Mouse (Mus musculus): ENCODE results near the gene Unc13c. TPM values are rescaled to one million over a fixed set of nuclear protein-coding genes. Genes with fewer than 3 reads are reported as not detected.

Gene Unc13c
- polyA plus RNA-seq, 1 experiment from 2014 or later: 0.24 TPM

- ATAC-seq (replicated peaks; ENCODE audit: low FRiP score, low TSS enrichment, low read depth) (no peak), DNase-seq (ENCODE audit: low spot score) (no peak)
- no peaks in the 10 kb centered on the region for H3K4me1 ChIP-seq (replicated peaks; ENCODE audit: control insufficient read depth, insufficient read depth, low read length)
- no peak overlapping the region for H3K9ac ChIP-seq (ENCODE audit: low read length)
- no peak overlapping the region for H3K4me3 ChIP-seq (ENCODE audit: low read depth, low read length)
- H3K27ac ChIP-seq (ENCODE audit: low read depth): no peak overlapping the region
- H3K36me3 ChIP-seq (ENCODE audit: control insufficient read depth, insufficient read depth, low read length): no peaks in the 10 kb centered on the region
- no peak overlapping the region for H3K4me2 ChIP-seq (ENCODE audit: low read length)
- no peaks in the 10 kb centered on the region for H3K27me3 ChIP-seq (replicated peaks; ENCODE audit: control insufficient read depth, insufficient read depth, low read length)
- no peaks in the 10 kb centered on the region for H3K9me3 ChIP-seq (ENCODE audit: control insufficient read depth, low read length)
- WGBS: 89% methylated on average over 3 of the region's 3 CpGs
Observed at GRCm38 (mm10) chr9:73898516-73898915, 70.2 kb downstream of the Unc13c start.

- Histone ChIP-seq H3K36me3 (ENCODE audit: control insufficient read depth, insufficient read depth, low read length) (no peaks in the 10 kb centered on the region), H3K4me3 (ENCODE audit: low read depth, low read length) (no peak overlapping the region), H3K4me2 (ENCODE audit: low read length) (no peak overlapping the region), H3K27me3 (replicated peaks; ENCODE audit: control insufficient read depth, insufficient read depth, low read length) (no peaks in the 10 kb centered on the region), H3K4me1 (replicated peaks; ENCODE audit: control insufficient read depth, insufficient read depth, low read length) (no peaks in the 10 kb centered on the region), H3K9ac (ENCODE audit: low read length) (no peak overlapping the region), H3K27ac (ENCODE audit: low read depth) (no peak overlapping the region), H3K9me3 (ENCODE audit: control insufficient read depth, low read length) (no peaks in the 10 kb centered on the region)
- no peak for ATAC-seq (replicated peaks; ENCODE audit: low FRiP score, low TSS enrichment, low read depth)
- 84% methylated on average over 3 of the region's 3 CpGs for WGBS
- no peak for DNase-seq (ENCODE audit: low spot score)
Observed at GRCm38 (mm10) chr9:73896210-73896609, 72.6 kb downstream of the Unc13c start.

- H3K9me3 ChIP-seq (ENCODE audit: control insufficient read depth, low read length): peaks cover 4% of the 10 kb centered on the region; the same call in 1 of the 2 replicates
- H3K4me2 ChIP-seq (ENCODE audit: low read length): no peak overlapping the region
- WGBS: 54% methylated on average over 1 of the region's 1 CpGs
- H3K9ac ChIP-seq (ENCODE audit: low read length): no peak overlapping the region
- no peaks in the 10 kb centered on the region for H3K4me1 ChIP-seq (replicated peaks; ENCODE audit: control insufficient read depth, insufficient read depth, low read length)
- H3K4me3 ChIP-seq (ENCODE audit: low read depth, low read length): no peak overlapping the region
- H3K27me3 ChIP-seq (replicated peaks; ENCODE audit: control insufficient read depth, insufficient read depth, low read length): no peaks in the 10 kb centered on the region
- no peaks in the 10 kb centered on the region for H3K36me3 ChIP-seq (ENCODE audit: control insufficient read depth, insufficient read depth, low read length)
- H3K27ac ChIP-seq (ENCODE audit: low read depth): no peak overlapping the region
- DNase-seq (ENCODE audit: low spot score) (no peak), ATAC-seq (replicated peaks; ENCODE audit: low FRiP score, low TSS enrichment, low read depth) (no peak)
Observed at GRCm38 (mm10) chr9:73883587-73883986, 85.2 kb downstream of the Unc13c start.

GRCm38 (mm10) chr9:73883143-73883542 is 85.6 kb downstream of the Unc13c start:
- H3K9me3 ChIP-seq (ENCODE audit: control insufficient read depth, low read length): peaks cover 4% of the 10 kb centered on the region; the same call in 1 of the 2 replicates
- H3K4me2 ChIP-seq (ENCODE audit: low read length): no peak overlapping the region
- 64% methylated on average over 1 of the region's 1 CpGs for WGBS
- H3K27ac ChIP-seq (ENCODE audit: low read depth): no peak overlapping the region
- no peak overlapping the region for H3K9ac ChIP-seq (ENCODE audit: low read length)
- no peaks in the 10 kb centered on the region for H3K4me1 ChIP-seq (replicated peaks; ENCODE audit: control insufficient read depth, insufficient read depth, low read length)
- H3K4me3 ChIP-seq (ENCODE audit: low read depth, low read length): no peak overlapping the region
- H3K27me3 ChIP-seq (replicated peaks; ENCODE audit: control insufficient read depth, insufficient read depth, low read length): no peaks in the 10 kb centered on the region
- no peak for DNase-seq (ENCODE audit: low spot score)
- no peaks in the 10 kb centered on the region for H3K36me3 ChIP-seq (ENCODE audit: control insufficient read depth, insufficient read depth, low read length)
- ATAC-seq (replicated peaks; ENCODE audit: low FRiP score, low TSS enrichment, low read depth): no peak

GRCm38 (mm10) chr9:73882393-73882919 is 86.3 kb downstream of the Unc13c start:
- WGBS: 88% methylated on average over 5 of the region's 5 CpGs
- no peak overlapping the region for H3K27ac ChIP-seq (ENCODE audit: low read depth)
- no peak for ATAC-seq (replicated peaks; ENCODE audit: low FRiP score, low TSS enrichment, low read depth)

GRCm38 (mm10) chr9:73867410-73868067 is 101.2 kb downstream of the Unc13c start:
- WGBS: 43% methylated on average over 2 of the region's 2 CpGs
- Histone ChIP-seq H3K27ac (ENCODE audit: low read depth) (no peak overlapping the region), H3K36me3 (ENCODE audit: control insufficient read depth, insufficient read depth, low read length) (no peaks in the 10 kb centered on the region), H3K4me2 (ENCODE audit: low read length) (no peak overlapping the region), H3K4me1 (replicated peaks; ENCODE audit: control insufficient read depth, insufficient read depth, low read length) (no peaks in the 10 kb centered on the region), H3K9ac (ENCODE audit: low read length) (no peak overlapping the region), H3K4me3 (ENCODE audit: low read depth, low read length) (no peak overlapping the region), H3K27me3 (replicated peaks; ENCODE audit: control insufficient read depth, insufficient read depth, low read length) (no peaks in the 10 kb centered on the region), H3K9me3 (ENCODE audit: control insufficient read depth, low read length) (no peaks in the 10 kb centered on the region)
- ATAC-seq (replicated peaks; ENCODE audit: low FRiP score, low TSS enrichment, low read depth): no peak
- DNase-seq (ENCODE audit: low spot score): no peak

More at GRCm38 (mm10) chr9:73882393-73882919, 86.3 kb downstream of the Unc13c start:
- Histone ChIP-seq H3K4me1 (replicated peaks; ENCODE audit: control insufficient read depth, insufficient read depth, low read length) (no peaks in the 10 kb centered on the region), H3K4me3 (ENCODE audit: low read depth, low read length) (no peak overlapping the region), H3K9ac (ENCODE audit: low read length) (no peak overlapping the region), H3K9me3 (ENCODE audit: control insufficient read depth, low read length) (peaks cover 4% of the 10 kb centered on the region; the same call in 1 of the 2 replicates), H3K4me2 (ENCODE audit: low read length) (no peak overlapping the region), H3K36me3 (ENCODE audit: control insufficient read depth, insufficient read depth, low read length) (no peaks in the 10 kb centered on the region), H3K27me3 (replicated peaks; ENCODE audit: control insufficient read depth, insufficient read depth, low read length) (no peaks in the 10 kb centered on the region)
- no peak for DNase-seq (ENCODE audit: low spot score)

GRCm38 (mm10) chr9:73866666-73867065 is 102.1 kb downstream of the Unc13c start:
- Histone ChIP-seq H3K9ac (ENCODE audit: low read length) (no peak overlapping the region), H3K4me3 (ENCODE audit: low read depth, low read length) (no peak overlapping the region), H3K4me1 (replicated peaks; ENCODE audit: control insufficient read depth, insufficient read depth, low read length) (no peaks in the 10 kb centered on the region), H3K4me2 (ENCODE audit: low read length) (no peak overlapping the region), H3K9me3 (ENCODE audit: control insufficient read depth, low read length) (no peaks in the 10 kb centered on the region), H3K36me3 (ENCODE audit: control insufficient read depth, insufficient read depth, low read length) (no peaks in the 10 kb centered on the region), H3K27me3 (replicated peaks; ENCODE audit: control insufficient read depth, insufficient read depth, low read length) (no peaks in the 10 kb centered on the region), H3K27ac (ENCODE audit: low read depth) (no peak overlapping the region)
- no peak for ATAC-seq (replicated peaks; ENCODE audit: low FRiP score, low TSS enrichment, low read depth)
- no peak for DNase-seq (ENCODE audit: low spot score)
- WGBS: 87% methylated on average over 2 of the region's 2 CpGs

- Histone ChIP-seq H3K4me3 (ENCODE audit: low read depth, low read length) (no peak overlapping the region), H3K36me3 (ENCODE audit: control insufficient read depth, insufficient read depth, low read length) (no peaks in the 10 kb centered on the region), H3K4me2 (ENCODE audit: low read length) (no peak overlapping the region), H3K27me3 (replicated peaks; ENCODE audit: control insufficient read depth, insufficient read depth, low read length) (no peaks in the 10 kb centered on the region), H3K4me1 (replicated peaks; ENCODE audit: control insufficient read depth, insufficient read depth, low read length) (no peaks in the 10 kb centered on the region), H3K9ac (ENCODE audit: low read length) (no peak overlapping the region), H3K27ac (ENCODE audit: low read depth) (no peak overlapping the region), H3K9me3 (ENCODE audit: control insufficient read depth, low read length) (no peaks in the 10 kb centered on the region)
- ATAC-seq (replicated peaks; ENCODE audit: low FRiP score, low TSS enrichment, low read depth) (no peak), DNase-seq (ENCODE audit: low spot score) (no peak)
- WGBS: 92% methylated on average over 3 of the region's 3 CpGs
Observed at GRCm38 (mm10) chr9:73859469-73859868, 109.3 kb downstream of the Unc13c start.

- WGBS: 73% methylated on average over 3 of the region's 3 CpGs
- H3K4me2 ChIP-seq (ENCODE audit: low read length): no peak overlapping the region
- H3K9me3 ChIP-seq (ENCODE audit: control insufficient read depth, low read length): no peaks in the 10 kb centered on the region
- H3K36me3 ChIP-seq (ENCODE audit: control insufficient read depth, insufficient read depth, low read length): no peaks in the 10 kb centered on the region
- ATAC-seq (replicated peaks; ENCODE audit: low FRiP score, low TSS enrichment, low read depth) (no peak), DNase-seq (ENCODE audit: low spot score) (no peak)
- no peak overlapping the region for H3K27ac ChIP-seq (ENCODE audit: low read depth)
- H3K4me3 ChIP-seq (ENCODE audit: low read depth, low read length): no peak overlapping the region
- H3K9ac ChIP-seq (ENCODE audit: low read length): no peak overlapping the region
- H3K27me3 ChIP-seq (replicated peaks; ENCODE audit: control insufficient read depth, insufficient read depth, low read length): no peaks in the 10 kb centered on the region
- no peaks in the 10 kb centered on the region for H3K4me1 ChIP-seq (replicated peaks; ENCODE audit: control insufficient read depth, insufficient read depth, low read length)
Observed at GRCm38 (mm10) chr9:73854281-73854680, 114.5 kb downstream of the Unc13c start.
